Mouse (Mus musculus) midbrain, postnatal 0 days (tissue): ENCODE data around the gene Prr5. TPM values are rescaled to one million over a fixed set of nuclear protein-coding genes. Genes with fewer than 3 reads are reported as not detected.
A peak's percentile ranks its signal among the peaks of the same experiment; 100 is the strongest.

Experiments used
- ATAC-seq: fragments of 200-750 bp; cut with Nextera tagmentation; 2 replicates; pipeline ENCODE4 v1.8.0; 2017; ENCODE audit warnings: moderate number of reproducible peaks, mild to moderate bottlenecking, moderate TSS enrichment, moderate library complexity; ENCODE audit not compliant: low FRiP score
- DNase-seq: peaks from one replicate; pipeline ENCODE4 v3.0.0-alpha.2; 2015; ENCODE audit warnings: low spot score
- H3K27ac ChIP-seq: fragments of 300-500 bp; sonication (generic); 2 replicates; pipeline ENCODE4 v1.5.1; 2014; ENCODE audit warnings: low read depth, mild to moderate bottlenecking, low read length, mixed read lengths
- H3K27me3 ChIP-seq: fragments of 300-500 bp; sonication (generic); 2 replicates; pipeline ENCODE4 v1.6.1; 2014; ENCODE audit warnings: low read length, control low read depth, mixed read lengths; ENCODE audit not compliant: insufficient read depth
- H3K36me3 ChIP-seq: fragments of 300-500 bp; sonication (generic); 2 replicates; pipeline ENCODE4 v1.6.1; 2014; ENCODE audit warnings: low read length, control low read depth, mixed read lengths; ENCODE audit not compliant: insufficient read depth
- H3K4me1 ChIP-seq: fragments of 300-500 bp; sonication (generic); 2 replicates; pipeline ENCODE4 v1.6.1; 2014; ENCODE audit warnings: mild to moderate bottlenecking, control low read depth, antibody characterized with exemption, low read length, mixed read lengths; ENCODE audit not compliant: insufficient read depth
- H3K4me2 ChIP-seq: fragments of 300-500 bp; sonication (generic); 2 replicates; pipeline ENCODE4 v1.6.1; 2014; ENCODE audit warnings: low read depth, mild to moderate bottlenecking, low read length, mixed read lengths; ENCODE audit not compliant: poor library complexity, severe bottlenecking
- H3K4me3 ChIP-seq: fragments of 300-500 bp; sonication (generic); 2 replicates; pipeline ENCODE4 v1.5.1; 2014; ENCODE audit warnings: low read depth, mild to moderate bottlenecking, low read length, moderate library complexity
- H3K9ac ChIP-seq: fragments of 300-500 bp; sonication (generic); replicated peaks from 2 replicates; pipeline ENCODE4 v1.6.1; 2014; ENCODE audit warnings: mild to moderate bottlenecking, low read length, moderate library complexity, mixed read lengths; ENCODE audit not compliant: poor library complexity, severe bottlenecking
- H3K9me3 ChIP-seq: fragments of 300-500 bp; sonication (generic); 2 replicates; pipeline ENCODE4 v1.6.1; 2016; ENCODE audit warnings: low read length, control low read depth
- CTCF ChIP-seq: IDR thresholded peaks from 2 replicates; pipeline ENCODE4 v1.5.1; 2016; ENCODE audit warnings: antibody characterized with exemption, mild to moderate bottlenecking
- WGBS: fragments of 180-500 bp; shearing (Covaris S2); extraction: QIAGEN DNeasy Blood & Tissue Kit; methylation state at CpG from one replicate; pipeline ENCODE4 v1.1.7; 2014; 5-methylcytosine and 5-hydroxymethylcytosine counted together
- polyA plus RNA-seq: library from polyadenylated mRNA; unstranded; fragments of >200 nt; fragmentation: Nextera tagmentation; extraction: Ambion mirVana; gene quantifications from 2 replicates; pipeline ENCODE4 v1.2.1, GENCODE M21; 2015
- total RNA-seq: library from RNA; depleted of rRNA; stranded (reverse); fragments of >200 nt; gene quantifications from 2 replicates; pipeline ENCODE4 v1.2.3, GENCODE M21; 2014

Prr5 gene
- total and polyA plus RNA-seq, 2 experiments from 2014 or later, result 33.4 to 37.8 TPM

DNA sequence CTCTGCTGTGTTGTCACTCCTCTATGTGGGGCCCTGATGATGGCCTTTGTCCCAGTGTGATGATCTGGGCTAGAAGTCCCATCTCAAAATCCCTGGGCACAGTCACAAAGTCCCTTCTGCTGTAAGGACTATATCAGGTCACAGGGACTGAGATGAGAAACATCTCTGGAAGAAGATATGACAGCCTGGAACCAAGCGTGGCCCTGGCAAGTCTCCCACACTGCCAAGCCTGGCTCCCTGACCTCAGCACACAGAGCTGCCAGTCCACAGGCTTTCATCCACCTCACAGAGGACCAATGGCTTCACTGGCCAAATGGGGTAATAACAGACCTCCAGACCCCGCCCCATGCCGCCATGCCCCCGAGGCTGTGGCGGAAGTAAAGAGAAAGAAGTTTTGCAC is 10.8 kb upstream of the Prr5 start:
- Histone ChIP-seq H3K4me3 (no peak overlapping the region), H3K4me1 (peaks cover 11% of the 10 kb centered on the region), H3K27me3 (peaks cover 3% of the 10 kb centered on the region; the same call in 1 of the 2 replicates), H3K36me3 (peaks cover 9% of the 10 kb centered on the region; the same call in 1 of the 2 replicates), H3K9ac (no peak overlapping the region), H3K27ac (no peak overlapping the region), H3K9me3 (no peaks in the 10 kb centered on the region), H3K4me2 (no peak overlapping the region)
- 95% methylated on average over 5 of the region's 5 CpGs for WGBS
- DNase-seq (no peak), ATAC-seq (no peak)
- no peak for TF ChIP-seq CTCF

DNA sequence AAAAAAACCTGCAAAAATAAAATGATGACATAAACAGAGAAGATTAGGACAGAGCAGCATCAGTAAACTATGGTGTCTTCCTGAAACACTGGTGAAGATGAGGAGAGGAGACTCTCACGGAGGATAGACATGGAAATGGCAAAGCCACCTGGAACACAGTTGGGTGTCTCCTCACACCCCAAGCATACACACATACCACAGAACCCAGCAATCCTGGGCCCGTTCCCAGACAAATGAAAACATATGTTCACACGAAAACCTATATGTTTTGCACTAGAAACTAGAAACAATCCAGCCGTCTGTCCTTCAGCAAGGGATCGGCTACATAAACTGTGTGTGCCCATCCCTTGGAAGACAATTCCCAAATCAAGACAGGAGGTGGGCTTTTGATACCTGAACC is 9.6 kb upstream of the Prr5 start:
- Histone ChIP-seq H3K27me3 (peaks cover 3% of the 10 kb centered on the region; the same call in 1 of the 2 replicates), H3K36me3 (peaks cover 9% of the 10 kb centered on the region; the same call in 1 of the 2 replicates), H3K27ac (no peak overlapping the region), H3K9me3 (no peaks in the 10 kb centered on the region), H3K9ac (no peak overlapping the region), H3K4me1 (peaks cover 6% of the 10 kb centered on the region; the same call in 1 of the 2 replicates), H3K4me3 (no peak overlapping the region), H3K4me2 (no peak overlapping the region)
- no peak for TF ChIP-seq CTCF
- no peak for ATAC-seq
- 86% methylated on average over 5 of the region's 5 CpGs for WGBS
- DNase-seq, result no peak

GRCm38 (mm10) chr15:84661274-84661673 is 8.1 kb upstream of the Prr5 start:
- peaks cover 3% of the 10 kb centered on the region; the same call in 1 of the 2 replicates for H3K27me3 ChIP-seq
- H3K4me2 ChIP-seq, result no peak overlapping the region
- no peak for TF ChIP-seq CTCF
- peaks cover 9% of the 10 kb centered on the region; the same call in 1 of the 2 replicates for H3K36me3 ChIP-seq
- peaks cover 12% of the 10 kb centered on the region; the same call in 1 of the 2 replicates for H3K4me1 ChIP-seq
- H3K9ac ChIP-seq, result no peak overlapping the region
- WGBS, result 90% methylated on average over 5 of the region's 5 CpGs
- ATAC-seq (no peak), DNase-seq (no peak)
- no peak overlapping the region for H3K27ac ChIP-seq
- H3K4me3 ChIP-seq, result no peak overlapping the region
- no peaks in the 10 kb centered on the region for H3K9me3 ChIP-seq

GRCm38 (mm10) chr15:84662952-84663684 is 6.3 kb upstream of the Prr5 start:
- Histone ChIP-seq H3K27ac (peak overlapping the region; percentile 76), H3K9me3 (no peaks in the 10 kb centered on the region), H3K4me1 (peaks cover 12% of the 10 kb centered on the region; the same call in 1 of the 2 replicates), H3K9ac (peak overlapping the region; percentile 88), H3K27me3 (no peaks in the 10 kb centered on the region), H3K4me2 (peak overlapping the region; percentile 95), H3K4me3 (peak overlapping the region; percentile 74), H3K36me3 (no peaks in the 10 kb centered on the region)
- peak; percentile 69 for DNase-seq
- peak; percentile 62 for ATAC-seq
- under 1% methylated on average over 41 of the region's 56 CpGs for WGBS
- no peak for TF ChIP-seq CTCF

DNA sequence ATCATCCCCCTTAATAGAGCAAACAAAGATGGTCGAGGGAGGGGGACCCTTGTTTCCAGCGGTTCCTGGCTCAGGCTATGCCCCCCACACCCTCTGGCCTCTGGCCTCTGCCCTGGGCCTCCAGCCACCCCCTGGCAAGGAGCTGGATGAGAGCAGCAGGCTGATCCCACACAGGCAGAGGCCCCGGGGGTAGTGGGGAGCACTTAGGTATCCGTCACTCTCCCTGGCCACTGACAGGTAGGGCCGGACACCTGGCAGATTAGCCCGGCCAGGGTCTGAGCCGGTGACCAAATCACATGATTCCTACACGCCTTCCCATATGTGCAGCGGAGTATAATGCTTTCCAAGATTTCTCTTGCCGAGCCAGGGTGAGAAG is 5.7 kb upstream of the Prr5 start:
- WGBS, result 41% methylated on average over 10 of the region's 10 CpGs
- peak overlapping the region; percentile 88 for H3K9ac ChIP-seq
- H3K4me1 ChIP-seq, result peaks cover 12% of the 10 kb centered on the region; the same call in 1 of the 2 replicates
- peak overlapping the region; percentile 95 for H3K4me2 ChIP-seq
- no peaks in the 10 kb centered on the region for H3K9me3 ChIP-seq
- peak overlapping the region; percentile 76 for H3K27ac ChIP-seq
- H3K36me3 ChIP-seq, result no peaks in the 10 kb centered on the region
- H3K27me3 ChIP-seq, result no peaks in the 10 kb centered on the region
- TF ChIP-seq CTCF, result no peak
- H3K4me3 ChIP-seq, result peak overlapping the region; percentile 74
- ATAC-seq, result 0 out of 2 replicates have a peak, but pooled peaks have one; percentile 7
- no peak for DNase-seq
